Mouse (Mus musculus): Measurements from ENCODE around the gene Habp2.

- TF ChIP-seq POLR2A (IDR thresholded peaks at IDR 0.05; ENCODE audit: low read depth, low read length) (no peak), CTCF (conservative IDR thresholded peaks at IDR 0.05; ENCODE audit: insufficient read depth, insufficient read length, low read depth, low read length) (no peak)
Measured at GRCm38 (mm10) chr19:56264175-56264574, 22.8 kb upstream of the Habp2 start.
